Comparison of ENCODE assay signal across 8 mouse cellular contexts in the genomic region with DNA sequence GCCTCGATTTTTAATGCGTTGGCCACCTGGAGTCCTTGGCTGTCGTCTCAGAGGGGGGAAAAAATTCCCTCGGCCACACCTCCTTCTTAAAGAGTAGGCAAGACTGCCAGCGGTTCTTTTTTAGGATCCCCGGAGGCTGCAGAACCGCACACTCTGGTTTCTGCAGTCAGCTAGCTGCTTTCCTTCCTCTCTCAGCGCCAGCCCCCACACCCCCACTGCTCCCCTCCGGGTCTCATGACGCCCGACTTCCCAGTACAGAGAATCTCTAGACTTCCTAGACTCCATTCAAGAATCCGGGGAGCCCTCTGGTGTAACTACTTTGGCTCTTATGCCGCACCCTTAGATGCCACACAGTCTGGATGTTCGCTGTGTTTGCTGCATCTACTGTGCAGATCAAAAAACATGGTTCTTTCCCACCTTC. TPM values are rescaled to one million over a fixed set of nuclear protein-coding genes. Genes with fewer than 3 reads are reported as not detected.
DNase-seq lines count a peak whose midpoint lies in the region; ATAC-seq lines count a peak whose summit lies in the region.
"Had no signal": no experiment of that assay in that cellular context is flagged by ENCODE, and none has a peak within 500 bp of the region (broad histone marks: within the 10 kb centered on the region; RNA-seq: fewer than 3 reads in every experiment).

No protein-coding gene starts in this region.

- H3K36me3 ChIP-seq in forebrain, embryonic 14.5 days (ENCODE audit: control insufficient read depth, insufficient read depth, low read length): no peaks in the 10 kb centered on the region
- H3K36me3 ChIP-seq: kidney, embryonic 15.5 days had no signal

- peaks cover 9% of the 10 kb centered on the region for H3K4me1 ChIP-seq in forebrain, embryonic 14.5 days (ENCODE audit: control insufficient read depth, insufficient read depth, low read length)

- H3K4me2 ChIP-seq in forebrain, embryonic 14.5 days (ENCODE audit: low read length): peak overlapping the region; percentile 84

- under 1% methylated on average over 14 of the region's 14 CpGs for WGBS in forebrain, embryonic 14.5 days

- H3K27me3 ChIP-seq in forebrain, embryonic 14.5 days (replicated peaks; ENCODE audit: control insufficient read depth, insufficient read depth, low read length): peaks cover 36% of the 10 kb centered on the region

- H3K9ac ChIP-seq in forebrain, embryonic 14.5 days (ENCODE audit: low read length): peak overlapping the region; percentile 60; the same call in 1 of the 2 replicates
- H3K9ac ChIP-seq: kidney, embryonic 15.5 days had no signal

- DNase-seq in cerebellum, adult 9-11 months: peak; percentile 69
- DNase-seq in forebrain, embryonic 14.5 days (ENCODE audit: low spot score): peak; percentile 43
- peak; percentile 38 to 45 for DNase-seq in left cerebral cortex, postnatal 10 days (ENCODE audit: extremely low spot score in 1 of 2, low spot score in 2 of 2)
- DNase-seq in retina, embryonic 14.5 days (ENCODE audit: low spot score): peak; percentile 34
- no peak for DNase-seq in urinary bladder, adult 2 months (ENCODE audit: low spot score)
- no peak for DNase-seq in spleen, postnatal 4 days (ENCODE audit: low spot score in 2 of 2)

- peak overlapping the region; percentile 35 for H3K4me3 ChIP-seq in forebrain, embryonic 14.5 days (ENCODE audit: low read depth, low read length)

- intact Hi-C loops in left cerebral cortex, postnatal 10 days (cut with DNase I): loop anchor here (5.0 to 10.0 kb wide), 2 partner anchors 963 to 1810 kb away; no protein-coding TSS in a partner anchor

- no peak for ATAC-seq in forebrain, embryonic 14.5 days
- no peak for ATAC-seq in megakaryocyte progenitor cell, adult 5-6 weeks (replicated peaks; ENCODE audit: poor library complexity)

- no peaks in the 10 kb centered on the region for H3K9me3 ChIP-seq in forebrain, embryonic 14.5 days (replicated peaks; ENCODE audit: control insufficient read depth, low read length)
- H3K9me3 ChIP-seq: kidney, embryonic 15.5 days had no signal

- no peak overlapping the region for H3K27ac ChIP-seq in forebrain, embryonic 14.5 days (ENCODE audit: low read depth, low read length)
- H3K27ac ChIP-seq: kidney, embryonic 15.5 days had no signal

RNA-seq across cellular contexts. Expression of gene Car10, which starts 0.4 kb away (rescaled TPM):
- polyA plus RNA-seq in forebrain, embryonic 14.5 days (2014; fragmentation: Nextera tagmentation; extraction: Ambion mirVana): 6.3 and 9.1 TPM in 2 replicates
- 10 to 100 TPM; 71.9 to 72.1 TPM for total RNA-seq in left cerebral cortex, postnatal 10 days (2021)
- 0.10 and 0.21 TPM in 2 replicates for polyA plus RNA-seq in urinary bladder, adult 2 months (2012; rRNA removed)
- not detected in 2 replicates for total RNA-seq in megakaryocyte progenitor cell, adult 5-6 weeks (2015)
- total RNA-seq in megakaryocyte progenitor cell, adult 5-6 weeks (2017): not detected in 2 replicates

Comparison
In these comparisons a context has a peak if more than half of its experiments do, and no peak if none do; other contexts are left out.
1. DNase-seq: peak in cerebellum, adult 9-11 months (single experiment), forebrain, embryonic 14.5 days (single experiment), left cerebral cortex, postnatal 10 days (2 of 2) and retina, embryonic 14.5 days (single experiment); none in urinary bladder, adult 2 months (single experiment) and spleen, postnatal 4 days (0 of 2).
2. RNA of gene Car10, which starts 0.4 kb away (total RNA-seq): 71.9 to 72.1 TPM in left cerebral cortex, postnatal 10 days; not detected in megakaryocyte progenitor cell, adult 5-6 weeks; every median in the first group is over 10 times any median in the second.